Mouse (Mus musculus) heart, adult 9 months (tissue): ENCODE data around the gene Fam168a.

Experiments
- DNase-seq, 2 experiments: peaks; one replicate each; pipeline ENCODE4 v3.0.0; 2022; ENCODE audit warnings: low spot score in 2 of 2

The Fam168a gene

DNA sequence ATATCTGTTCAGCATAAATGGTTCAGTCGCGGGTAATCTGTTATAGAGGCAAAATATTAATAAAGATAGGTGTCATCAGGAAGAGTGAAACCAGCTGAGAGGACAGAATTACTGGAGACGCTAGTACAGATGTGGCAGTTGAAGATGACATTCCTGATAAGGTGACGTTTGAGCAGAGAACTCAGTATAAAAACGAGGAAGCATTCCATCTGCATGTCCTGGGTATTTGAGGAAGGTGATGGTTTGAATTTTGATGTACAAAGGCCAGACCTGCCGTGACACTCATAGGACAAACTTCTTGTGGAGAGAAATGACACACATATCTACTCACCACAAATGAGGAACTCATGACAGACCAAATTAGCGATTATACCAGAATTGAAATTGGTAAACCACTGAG, 73.8 kb downstream of the Fam168a start:
- no peak for DNase-seq

- DNase-seq = no peak
Observed at GRCm38 (mm10) chr7:100784650-100785049, 78.2 kb downstream of the Fam168a start.

DNA sequence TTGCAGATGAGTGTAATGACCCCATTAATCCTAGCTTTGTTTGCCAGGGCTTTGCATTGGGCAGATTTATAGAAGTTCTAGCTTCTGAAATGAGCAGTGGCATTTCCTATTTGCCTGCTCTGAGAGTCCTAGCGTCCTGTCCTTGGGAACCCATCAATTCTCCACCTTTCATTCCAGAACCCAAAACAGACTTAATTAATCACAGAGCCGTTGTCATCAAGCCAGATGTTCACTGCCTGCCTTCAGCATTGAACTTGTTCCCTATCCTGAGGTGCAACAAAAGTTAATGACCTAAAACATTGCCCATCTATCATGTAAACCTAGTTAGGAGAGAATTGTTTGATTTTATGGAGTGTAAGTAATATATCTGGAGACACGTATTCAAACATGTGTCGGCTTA, 79.0 kb downstream of the Fam168a start:
- DNase-seq = no peak

DNA sequence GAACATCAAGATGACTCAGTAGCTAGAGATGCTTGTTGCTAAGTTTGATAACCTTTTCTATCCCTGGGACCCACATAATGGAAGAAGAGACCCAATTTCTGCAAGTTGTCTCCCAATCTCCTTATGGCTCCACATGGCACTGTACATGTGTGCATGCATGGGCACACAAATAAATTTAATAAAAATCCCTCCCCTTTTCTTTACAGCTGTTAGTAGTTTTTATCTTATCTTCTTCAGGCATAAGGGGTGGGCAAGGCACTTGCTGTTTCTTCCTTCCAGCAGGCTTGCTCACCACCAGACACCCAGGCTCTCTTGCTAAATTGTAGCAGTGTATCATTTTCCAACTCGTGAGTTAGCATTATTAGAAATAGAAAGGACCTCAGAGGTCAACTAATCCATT, 79.6 kb downstream of the Fam168a start:
- no peak for DNase-seq

GRCm38 (mm10) chr7:100788291-100788690, 81.9 kb downstream of the Fam168a start:
- DNase-seq = peak; percentile 42 to 57

DNA sequence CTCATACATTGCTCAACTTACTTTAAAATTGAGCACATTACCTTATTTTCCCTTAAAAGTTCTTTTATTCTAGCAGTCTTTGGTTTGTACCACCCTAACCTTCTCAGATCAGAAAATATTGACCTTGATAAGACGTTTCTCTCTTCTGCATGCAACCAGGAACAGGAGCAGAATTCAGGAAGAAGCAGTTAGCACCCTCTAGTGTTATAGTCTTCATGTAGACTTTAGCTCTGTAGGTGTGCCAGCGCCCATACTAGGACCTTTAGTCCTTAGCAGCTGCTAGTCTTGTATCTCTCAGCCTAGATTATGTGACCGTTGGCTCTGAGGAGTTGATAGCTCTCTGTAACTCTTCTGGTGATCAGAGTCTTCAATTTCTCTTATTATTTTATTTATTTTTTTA, 92.4 kb downstream of the Fam168a start:
- peak in 1 of 2 experiments; percentile 18 for DNase-seq

- no peak for DNase-seq
Observed at GRCm38 (mm10) chr7:100805391-100805790, 99.0 kb downstream of the Fam168a start.

DNA sequence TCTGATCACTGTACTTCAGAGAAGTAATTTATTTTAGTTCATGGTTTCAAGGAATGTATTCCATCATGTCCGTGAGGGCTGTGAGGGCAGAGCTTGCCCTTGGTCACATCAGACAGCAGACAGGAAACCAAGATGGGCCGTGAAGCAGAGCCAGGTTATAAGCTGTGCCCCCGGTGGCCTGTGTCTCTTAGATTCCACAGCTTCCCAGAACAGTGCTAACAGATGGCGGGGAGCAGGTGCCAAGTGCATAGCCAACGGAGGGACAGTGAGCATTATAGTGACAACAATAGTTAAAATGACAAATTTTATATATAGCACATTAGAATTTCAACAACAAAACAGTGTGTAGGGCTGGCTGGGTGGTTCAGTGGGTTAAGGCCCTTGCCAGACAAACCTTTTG, 105.5 kb downstream of the Fam168a start:
- no peak for DNase-seq

GRCm38 (mm10) chr7:100812641-100813040, 106.2 kb downstream of the Fam168a start:
- DNase-seq = no peak

- DNase-seq = no peak
Observed at GRCm38 (mm10) chr7:100815900-100816570, 109.6 kb downstream of the Fam168a start.

- no peak for DNase-seq
Observed at GRCm38 (mm10) chr7:100816759-100817441, 110.5 kb downstream of the Fam168a start.

DNA sequence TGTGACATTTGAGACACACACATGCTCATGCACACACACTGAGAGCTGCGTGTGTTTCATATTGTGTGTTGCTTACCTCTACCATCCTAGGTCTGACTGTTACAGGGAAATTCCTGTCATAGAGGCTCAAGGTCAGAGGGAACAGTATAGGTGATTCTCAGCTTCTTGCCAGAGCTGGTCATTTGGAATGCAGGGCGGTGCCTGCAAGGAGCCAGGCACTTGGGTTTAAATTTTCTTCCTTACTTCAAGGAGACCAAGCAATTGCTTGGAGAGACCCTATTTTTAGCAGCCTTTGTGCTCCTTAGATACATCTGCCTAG, 111.0 kb downstream of the Fam168a start:
- no peak for DNase-seq

DNA sequence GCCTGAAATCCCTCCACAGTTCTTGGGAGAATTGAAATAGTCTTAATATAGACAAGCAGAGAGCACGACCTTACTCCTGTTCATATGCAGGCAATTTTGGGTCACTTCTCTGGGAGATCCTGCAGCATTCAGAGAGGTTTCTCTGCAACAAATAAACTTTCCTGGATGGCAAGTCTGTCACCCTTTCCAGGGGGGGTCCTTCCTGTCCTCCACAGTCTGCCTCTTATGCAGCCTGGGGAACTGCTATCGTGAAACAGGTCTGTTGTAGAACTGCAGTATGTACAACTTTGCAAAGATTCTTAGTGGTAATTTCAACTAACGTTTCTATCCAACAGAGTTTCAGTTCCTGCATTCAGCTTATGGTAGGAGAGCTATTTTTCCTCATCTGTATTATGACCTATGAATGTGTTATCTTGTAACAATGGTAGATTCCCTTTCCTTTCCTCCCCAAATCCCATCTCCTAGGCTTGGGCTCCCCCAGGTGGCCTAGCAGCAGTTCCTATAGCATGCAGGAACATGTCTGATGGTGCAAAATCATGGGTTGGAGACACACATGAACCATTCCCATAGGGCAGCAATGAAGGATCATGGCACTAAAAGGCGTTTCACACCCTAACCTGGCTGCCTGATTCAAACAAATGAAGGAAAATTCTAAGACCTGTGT, 112.1 kb downstream of the Fam168a start:
- no peak for DNase-seq

GRCm38 (mm10) chr7:100824661-100825060, 118.2 kb downstream of the Fam168a start:
- DNase-seq = no peak

DNA sequence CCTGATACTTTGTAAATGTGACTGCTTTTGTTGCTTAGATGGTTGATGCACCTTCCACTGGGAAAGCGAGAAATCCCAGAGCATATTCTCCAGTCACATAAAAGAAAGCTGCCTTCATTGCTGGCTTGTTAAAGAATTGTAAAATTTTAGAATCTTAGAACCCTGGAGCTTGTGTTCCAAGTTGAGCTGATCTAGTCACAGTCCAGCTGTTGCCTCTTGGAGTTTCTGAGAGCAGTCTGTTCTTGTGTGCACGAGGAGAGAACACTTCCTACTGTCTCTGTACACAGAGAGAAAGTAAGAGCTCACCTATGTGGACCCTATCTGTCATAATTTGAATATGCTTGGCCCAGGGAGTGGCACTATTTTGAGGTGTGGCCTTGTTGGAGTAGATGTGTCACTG, 122.1 kb downstream of the Fam168a start:
- DNase-seq = no peak

GRCm38 (mm10) chr7:100833859-100834258, 127.4 kb downstream of the Fam168a start:
- no peak for DNase-seq

DNA sequence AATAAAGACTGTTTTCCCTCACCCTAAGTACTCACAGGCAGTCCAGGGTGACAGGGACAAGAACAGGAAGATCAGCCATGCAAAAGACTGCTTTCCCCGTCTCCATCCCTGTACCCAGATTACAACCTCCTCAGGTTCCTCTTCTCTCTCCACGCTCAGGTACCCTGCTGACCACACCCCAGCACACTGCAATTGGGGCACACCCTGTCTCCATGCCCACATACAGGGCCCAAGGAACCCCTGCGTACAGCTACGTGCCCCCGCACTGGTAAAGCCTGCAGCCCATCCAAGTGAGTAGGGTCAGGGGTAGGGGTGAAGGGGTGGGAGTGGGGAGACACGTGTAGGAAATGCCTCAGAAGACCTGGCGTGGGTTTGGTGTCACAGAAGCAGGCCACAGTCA, 128.7 kb downstream of the Fam168a start:
- DNase-seq = no peak

DNA sequence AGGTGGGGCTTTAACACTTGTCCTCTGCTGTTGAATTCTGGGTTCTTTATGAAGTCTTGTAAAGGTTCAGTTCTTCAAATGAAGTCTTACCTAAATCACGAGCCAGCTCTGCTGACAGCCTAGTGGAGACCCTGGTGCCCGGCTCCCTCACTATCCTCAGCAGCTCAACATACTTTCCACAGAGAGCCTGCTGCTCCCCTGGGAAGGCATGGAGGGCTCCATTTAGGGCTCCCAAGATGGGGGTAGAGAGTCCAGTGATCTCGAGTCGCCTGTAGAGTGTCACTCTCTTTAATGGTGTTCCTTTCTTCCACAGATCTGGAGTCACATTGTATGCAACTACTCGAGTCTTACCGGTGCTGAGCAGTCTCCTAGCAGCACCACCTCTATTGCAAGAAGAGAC, 129.3 kb downstream of the Fam168a start:
- no peak for DNase-seq

- no peak for DNase-seq
Observed at GRCm38 (mm10) chr7:100836657-100837056, 130.2 kb downstream of the Fam168a start.

GRCm38 (mm10) chr7:100837701-100838100, 131.3 kb downstream of the Fam168a start:
- DNase-seq = no peak

GRCm38 (mm10) chr7:100839632-100840402, 133.4 kb downstream of the Fam168a start:
- no peak for DNase-seq

DNA sequence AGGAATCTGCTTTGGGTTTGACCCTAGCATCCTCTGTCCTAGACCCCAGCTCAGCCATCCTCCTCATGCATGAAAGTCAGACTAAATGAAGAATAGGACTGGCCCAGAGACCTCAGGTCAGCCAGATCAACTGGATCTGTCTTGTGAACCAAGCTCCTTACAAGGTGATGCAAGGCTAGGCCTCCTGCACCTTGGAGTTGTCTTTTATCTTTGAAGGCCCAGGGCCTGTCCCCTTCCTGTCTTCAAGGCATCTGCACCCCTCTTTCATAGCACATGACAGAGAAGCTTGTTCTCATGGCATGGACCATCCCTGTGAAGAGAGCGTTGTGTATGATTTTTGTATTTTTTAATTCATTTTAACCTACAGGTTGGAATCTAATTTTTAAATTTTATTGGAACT, 134.5 kb downstream of the Fam168a start:
- DNase-seq = no peak
